Mouse (Mus musculus): ENCODE data around the gene Cacng7.

Gene Cacng7

DNA sequence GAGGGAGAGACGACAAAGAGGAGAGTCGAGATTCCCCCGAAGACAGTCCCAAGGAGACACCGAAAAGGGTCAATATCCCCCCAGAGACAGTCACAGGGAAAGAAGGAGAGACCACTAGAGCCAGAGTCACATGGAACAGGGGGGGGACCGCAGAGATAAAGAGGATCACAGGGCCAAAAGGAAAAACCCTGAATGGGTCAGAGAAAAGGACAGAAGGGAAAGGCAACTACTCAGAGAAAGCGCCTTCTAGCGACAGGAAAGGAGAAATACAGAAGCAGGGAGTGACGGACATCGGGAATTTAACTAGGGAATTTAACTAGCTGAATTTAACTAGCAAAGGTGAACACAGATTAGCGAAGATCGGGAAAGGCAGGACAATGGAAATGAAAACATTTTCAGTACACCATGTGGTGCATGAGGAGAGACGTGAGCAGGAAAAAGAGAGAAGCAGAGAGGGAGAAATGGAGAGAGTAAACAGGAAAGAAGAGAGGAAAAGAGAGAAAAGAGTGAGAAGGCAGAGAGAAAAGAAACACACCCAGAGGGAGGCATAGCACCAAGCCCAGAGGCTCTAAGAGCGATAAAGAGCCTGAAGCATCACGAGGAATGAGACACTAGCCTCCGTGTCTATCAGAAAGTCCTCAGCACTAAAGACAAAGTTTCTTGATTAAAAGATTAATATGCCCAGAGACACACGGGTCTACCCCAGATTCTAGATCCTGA is 30.0 kb upstream of the Cacng7 start:
- DNase-seq (ENCODE audit: low read depth, low spot score) = peak; percentile 51

DNA sequence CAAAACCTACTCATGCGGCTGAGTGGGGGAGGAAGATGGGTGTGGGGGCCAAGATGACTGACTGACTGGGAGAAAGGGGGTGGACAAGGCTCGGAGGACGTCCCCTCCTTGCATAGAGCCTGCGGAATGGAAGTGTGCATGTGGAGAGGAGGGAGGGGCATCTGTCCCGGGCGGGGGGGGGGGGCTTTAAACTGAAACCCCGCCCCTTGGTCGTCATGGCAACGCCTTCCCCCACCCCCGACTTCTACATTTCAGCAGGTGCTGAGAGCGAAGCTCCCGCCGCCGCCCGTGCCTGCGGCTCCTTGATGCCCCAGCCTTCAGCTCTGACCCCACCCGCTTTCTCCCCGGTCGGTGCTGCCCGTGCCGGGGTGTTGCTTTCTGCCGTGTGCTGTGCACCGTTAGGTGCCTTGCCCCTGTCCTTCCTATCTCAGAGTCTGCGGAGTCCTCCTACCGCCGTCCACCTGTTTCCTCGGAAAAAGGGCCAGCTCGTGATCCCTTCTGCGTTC is 29.4 kb upstream of the Cacng7 start:
- no peak for DNase-seq (ENCODE audit: low read depth, low spot score)

- DNase-seq (ENCODE audit: low read depth, low spot score) = no peak
These were observed 29.0 kb upstream of the Cacng7 start for GRCm38 (mm10) chr7:3303789-3304188.

DNA sequence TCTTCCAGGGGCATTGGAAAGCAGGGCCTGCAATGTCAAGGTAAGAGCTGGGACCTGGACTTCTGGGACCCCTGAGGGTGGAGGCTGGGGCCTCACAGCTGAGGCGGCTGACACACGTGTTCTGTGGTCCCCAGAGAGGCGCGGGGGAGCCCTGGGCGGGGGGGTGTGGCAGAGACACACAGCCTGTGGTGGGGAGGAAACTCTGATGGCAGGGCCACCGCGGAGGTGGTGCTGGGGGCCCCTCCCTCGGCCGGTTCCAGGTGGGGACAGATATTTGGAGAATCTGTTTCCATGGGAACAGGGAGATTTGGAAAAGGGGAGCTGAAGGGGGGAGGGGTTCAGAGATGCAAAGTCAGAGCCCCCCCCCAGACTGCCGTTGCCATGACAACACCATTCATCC is 28.5 kb upstream of the Cacng7 start:
- DNase-seq (ENCODE audit: low read depth, low spot score) = no peak

GRCm38 (mm10) chr7:3306400-3306799 is 26.4 kb upstream of the Cacng7 start:
- no peak for DNase-seq (ENCODE audit: low read depth, low spot score)

DNA sequence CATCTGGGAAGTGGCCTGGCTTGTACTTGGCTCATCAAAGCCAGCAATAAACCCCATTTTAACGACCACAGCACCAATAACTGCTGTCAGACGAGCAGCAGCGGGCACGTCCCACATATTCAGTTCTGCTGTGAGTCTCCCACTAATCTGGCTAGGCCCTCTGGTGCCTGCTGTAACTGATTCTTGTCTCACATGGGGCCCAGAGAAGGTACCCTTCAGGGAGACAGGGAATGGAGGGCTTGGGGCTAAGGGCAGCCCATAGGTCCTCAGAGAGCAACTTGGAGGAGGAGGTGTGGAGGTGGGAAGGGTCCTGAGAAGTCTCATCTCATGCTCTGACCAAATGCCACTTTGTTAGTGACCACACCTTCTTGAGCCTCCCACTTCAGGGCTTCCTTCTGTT is 24.1 kb upstream of the Cacng7 start:
- no peak for DNase-seq (ENCODE audit: low read depth, low spot score)

DNA sequence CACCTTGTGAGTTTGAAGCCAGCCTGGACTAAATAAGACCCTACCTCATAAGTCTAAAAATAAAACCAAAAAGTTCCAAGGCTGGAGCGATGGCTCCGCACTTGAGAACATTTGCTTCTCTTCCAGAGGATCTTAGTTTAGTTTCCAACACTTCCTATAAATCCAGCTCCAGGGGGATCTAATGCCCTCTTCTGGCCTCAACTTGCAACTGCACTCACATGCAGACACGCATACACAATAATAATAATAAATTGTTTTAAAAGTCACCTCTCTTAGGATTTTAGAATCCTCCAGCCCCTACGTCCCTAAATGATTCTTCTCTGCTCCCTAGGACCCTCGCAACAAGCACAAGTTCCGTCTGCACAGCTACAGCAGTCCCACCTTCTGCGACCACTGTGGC is 22.5 kb upstream of the Cacng7 start:
- no peak for DNase-seq (ENCODE audit: low read depth, low spot score)

- DNase-seq (ENCODE audit: low read depth, low spot score) = no peak
These were observed 19.2 kb upstream of the Cacng7 start for GRCm38 (mm10) chr7:3313571-3313970.

DNA sequence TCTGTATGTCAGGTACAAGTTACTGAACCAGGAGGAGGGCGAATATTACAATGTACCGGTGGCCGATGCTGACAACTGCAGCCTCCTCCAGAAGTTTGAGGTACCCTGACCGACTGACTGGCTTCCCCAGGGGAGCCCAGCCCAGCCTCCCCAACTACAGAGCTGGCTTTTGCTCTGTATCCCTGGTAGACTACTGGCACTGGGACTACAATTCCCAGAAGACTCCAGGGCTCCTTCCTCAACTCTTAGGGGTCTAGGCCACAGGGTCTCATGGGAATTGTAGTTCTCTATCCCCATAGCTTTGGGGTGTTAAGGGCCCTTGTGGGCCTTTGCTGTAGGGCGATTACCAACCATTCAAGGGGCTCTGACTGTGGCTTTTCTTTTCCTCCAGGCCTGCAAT is 18.6 kb upstream of the Cacng7 start:
- DNase-seq (ENCODE audit: low read depth, low spot score) = no peak

DNA sequence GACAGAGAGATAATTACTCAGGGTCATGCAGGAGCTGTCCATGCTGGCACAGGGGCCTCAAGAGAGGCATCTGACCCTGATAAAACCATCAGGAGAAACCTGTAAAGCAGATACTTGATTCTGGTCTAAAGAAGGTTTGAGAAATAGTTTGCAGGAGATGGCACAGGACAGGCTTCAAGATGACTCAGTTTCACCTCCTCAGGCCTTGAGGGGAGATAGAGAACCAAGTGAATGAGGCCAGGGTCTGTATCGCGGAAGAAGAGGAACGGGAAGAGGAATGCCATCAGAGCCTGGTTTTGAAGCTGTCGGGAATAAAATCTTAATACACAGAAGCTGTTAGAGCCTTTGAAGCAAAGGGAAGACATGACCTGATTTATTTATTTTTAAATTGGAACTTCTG is 15.1 kb upstream of the Cacng7 start:
- no peak for DNase-seq (ENCODE audit: low read depth, low spot score)

- peak; percentile 73 for DNase-seq (ENCODE audit: low read depth, low spot score)
These were observed 11.9 kb upstream of the Cacng7 start for GRCm38 (mm10) chr7:3320856-3321255.

DNA sequence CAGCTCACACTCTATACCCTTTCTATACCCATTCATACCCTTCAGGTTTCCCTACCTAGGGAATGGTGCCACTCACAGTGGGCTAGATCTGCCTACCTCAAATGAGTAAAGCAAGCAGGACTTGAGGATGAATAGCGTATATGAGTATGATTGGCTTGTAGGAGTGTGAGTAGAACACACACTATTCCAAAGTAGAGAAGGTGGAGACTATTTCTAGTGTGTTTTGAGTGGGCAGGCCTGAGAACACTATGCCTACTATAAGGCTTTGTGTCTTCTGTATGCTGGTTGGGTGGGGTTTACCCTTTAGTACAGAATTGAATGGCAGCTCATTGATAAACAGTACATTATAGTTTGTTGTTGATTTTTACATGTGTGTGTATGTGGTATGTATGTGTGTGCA is 8.9 kb upstream of the Cacng7 start:
- DNase-seq (ENCODE audit: low read depth, low spot score) = no peak

DNA sequence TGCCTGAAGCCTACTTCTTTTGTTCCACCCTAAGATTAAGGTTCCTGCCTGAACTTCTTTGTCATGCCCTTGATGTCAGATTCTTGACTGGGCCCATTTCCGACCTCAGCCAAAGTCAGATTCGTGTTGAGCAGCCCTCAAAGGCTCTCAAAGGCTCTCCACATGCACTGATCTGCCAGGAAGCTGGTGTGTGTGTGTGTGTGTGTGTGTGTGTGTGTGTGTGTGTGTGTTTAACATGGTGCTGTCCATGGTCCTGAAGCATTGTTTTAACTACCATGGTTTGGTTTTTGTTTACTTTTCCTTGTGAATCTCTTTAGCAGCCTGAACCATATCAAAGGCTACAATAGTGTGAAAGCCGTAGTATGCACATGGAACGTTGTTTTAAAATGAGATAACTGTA is 4.8 kb upstream of the Cacng7 start:
- peak; percentile 15 for DNase-seq (ENCODE audit: low read depth, low spot score)

DNA sequence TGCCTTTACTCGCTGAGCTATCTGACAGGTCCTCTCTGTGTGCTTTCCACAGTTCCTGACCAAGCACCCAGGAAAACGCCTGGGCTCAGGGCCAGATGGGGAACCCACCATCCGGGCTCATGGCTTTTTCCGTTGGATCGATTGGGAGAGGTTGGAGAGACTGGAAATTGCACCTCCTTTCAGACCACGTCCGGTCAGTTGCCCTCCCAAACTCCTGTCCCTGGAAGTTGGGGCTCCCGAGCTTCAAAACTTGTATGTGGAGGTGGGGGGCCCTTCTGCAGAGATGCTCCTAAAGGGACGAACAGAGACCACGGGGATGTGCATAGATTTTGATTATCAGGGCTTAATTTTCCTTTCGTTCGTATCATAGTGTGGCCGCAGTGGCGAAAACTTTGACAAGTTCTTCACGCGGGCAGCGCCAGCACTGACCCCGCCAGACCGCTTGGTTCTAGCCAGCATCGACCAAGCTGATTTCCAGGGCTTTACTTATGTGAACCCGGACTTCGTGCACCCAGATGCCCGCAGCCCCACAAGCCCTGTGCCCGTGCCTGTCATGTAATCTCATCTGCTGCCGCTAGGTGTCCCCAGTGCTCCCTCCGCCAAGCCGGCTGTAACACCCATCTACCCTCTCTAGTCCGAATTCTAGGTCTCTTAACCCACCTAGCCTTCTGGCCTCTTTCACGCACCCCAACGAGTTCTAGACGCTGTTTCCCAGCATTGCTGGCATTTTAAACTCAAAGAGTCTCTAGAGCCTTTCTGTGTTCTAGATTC is 2.8 kb upstream of the Cacng7 start:
- peak; percentile 78 for DNase-seq (ENCODE audit: low read depth, low spot score)

- DNase-seq (ENCODE audit: low read depth, low spot score) = no peak
These were observed 1.6 kb upstream of the Cacng7 start for GRCm38 (mm10) chr7:3331171-3331570.

GRCm38 (mm10) chr7:3331581-3332223 is 1.1 kb upstream of the Cacng7 start:
- DNase-seq (ENCODE audit: low read depth, low spot score) = peak; percentile 34

DNA sequence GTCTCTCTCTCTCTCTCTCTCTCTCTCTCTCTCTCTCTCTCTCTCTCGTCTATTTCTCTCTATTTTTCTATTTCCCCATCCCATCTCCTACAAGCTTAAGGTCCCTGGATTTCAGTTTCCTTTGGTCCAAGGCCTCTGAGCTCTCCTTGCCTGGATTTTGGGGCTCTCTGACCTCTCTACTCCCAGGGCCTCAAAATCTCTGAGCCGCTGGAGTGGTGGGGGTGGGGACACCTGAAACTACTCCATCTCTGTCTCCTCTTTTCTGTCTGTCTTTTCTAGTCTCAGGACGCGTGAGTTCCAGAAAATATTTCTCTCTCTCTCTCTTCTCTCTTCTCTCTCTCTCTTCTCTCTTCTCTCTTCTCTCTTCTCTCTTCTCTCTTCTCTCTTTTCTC is 535 bp upstream of the Cacng7 start:
- DNase-seq (ENCODE audit: low read depth, low spot score) = no peak

DNA sequence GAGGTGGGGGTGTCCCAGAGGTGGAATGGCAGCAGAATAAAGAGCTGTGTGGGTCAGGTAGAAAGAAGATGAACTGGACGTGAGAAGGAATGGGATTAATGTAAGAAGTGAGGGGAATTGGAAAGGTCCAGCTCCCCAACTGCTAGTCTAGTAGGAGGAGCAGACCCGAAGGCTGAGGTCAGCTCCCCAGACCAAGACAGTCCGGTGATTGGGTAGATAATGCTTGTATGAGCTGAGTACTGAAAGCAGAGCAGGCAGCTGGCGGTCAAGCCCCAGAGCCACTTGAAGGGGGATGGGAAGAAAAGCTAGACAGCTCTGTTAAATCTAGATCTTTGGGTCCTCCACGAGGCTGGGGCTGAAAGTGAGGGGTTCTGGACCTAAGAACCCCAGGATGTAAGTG is 787 bp downstream of the Cacng7 start:
- no peak for DNase-seq (ENCODE audit: low read depth, low spot score)

- DNase-seq (ENCODE audit: low read depth, low spot score) = no peak
These were observed 3.7 kb downstream of the Cacng7 start for GRCm38 (mm10) chr7:3336412-3336811.

DNA sequence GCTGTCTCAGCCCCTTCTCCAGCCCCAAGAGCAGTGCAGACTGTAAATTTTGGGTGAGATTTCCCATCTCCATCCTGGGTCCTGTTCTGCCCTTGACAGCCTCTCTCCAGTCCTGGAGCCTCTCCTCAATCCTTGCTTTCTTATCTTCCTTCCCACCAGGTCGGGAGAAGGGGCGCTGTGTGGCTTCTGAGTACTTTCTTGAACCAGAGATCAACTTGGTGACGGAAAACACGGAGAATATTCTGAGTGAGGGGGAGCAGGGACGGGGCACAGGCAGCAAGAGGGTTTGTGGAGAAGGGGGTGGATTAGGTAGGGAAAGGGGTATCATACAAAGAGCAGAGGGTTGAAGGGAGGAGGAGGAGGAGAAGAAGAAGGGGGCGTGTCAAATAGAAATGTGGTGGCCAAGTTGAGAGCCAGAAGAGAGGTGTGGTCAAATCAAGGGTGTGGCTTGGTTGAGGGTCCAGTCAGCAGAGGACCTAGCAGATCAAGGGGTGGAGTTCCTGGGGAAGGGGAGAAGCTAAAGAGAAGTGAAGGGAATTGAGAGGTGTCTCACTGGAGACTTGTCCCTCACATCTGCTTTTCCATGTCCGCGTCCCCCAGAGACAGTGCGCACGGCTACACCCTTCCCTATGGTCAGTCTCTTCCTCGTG is 5.7 kb downstream of the Cacng7 start:
- no peak for DNase-seq (ENCODE audit: low read depth, low spot score)

GRCm38 (mm10) chr7:3339010-3339409 is 6.3 kb downstream of the Cacng7 start:
- no peak for DNase-seq (ENCODE audit: low read depth, low spot score)

DNA sequence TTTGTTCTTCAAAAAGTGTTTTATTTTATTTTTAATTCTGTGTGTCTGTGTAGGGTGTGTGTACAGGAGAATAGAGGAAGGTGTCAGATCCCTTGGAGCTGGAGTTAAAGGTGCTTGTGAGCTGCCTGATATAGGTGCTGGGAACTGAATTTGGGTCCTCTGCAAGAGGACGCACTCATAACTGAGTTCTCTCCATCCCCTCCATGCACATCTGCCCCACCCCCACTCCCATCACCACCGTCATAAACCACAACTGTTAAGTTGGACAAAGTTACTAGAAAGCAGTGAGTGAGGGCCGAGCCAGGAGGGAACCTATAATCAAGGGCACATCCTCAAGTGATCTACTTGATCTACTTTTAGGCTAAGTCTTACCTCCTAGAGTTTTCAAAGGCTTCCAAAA is 11.1 kb downstream of the Cacng7 start:
- DNase-seq (ENCODE audit: low read depth, low spot score) = no peak
